Mouse (Mus musculus) embryonic stem cell, embryonic (primary cell): ENCODE results near the gene Pank1.

Experiments
- CTCF ChIA-PET, 4 experiments: fragments of 300-600 bp in 2 of 4; fragments of 350-600 bp in 2 of 4; sonication (Branson Sonifier 250); formaldehyde crosslinking; loops; one replicate each; lab custom pipeline; 2022; ENCODE audit warnings: inconsistent platforms in 2 of 4; lab: Charles Lee
- POLR2A ChIA-PET, 4 experiments: fragments of 300-600 bp in 2 of 4; fragments of 350-600 bp in 2 of 4; sonication (Branson Sonifier 250); formaldehyde crosslinking; loops; one replicate each; lab custom pipeline; 2022; ENCODE audit warnings: antibody characterized with exemption in 4 of 4, inconsistent platforms in 1 of 4; lab: Charles Lee

The Pank1 gene

DNA sequence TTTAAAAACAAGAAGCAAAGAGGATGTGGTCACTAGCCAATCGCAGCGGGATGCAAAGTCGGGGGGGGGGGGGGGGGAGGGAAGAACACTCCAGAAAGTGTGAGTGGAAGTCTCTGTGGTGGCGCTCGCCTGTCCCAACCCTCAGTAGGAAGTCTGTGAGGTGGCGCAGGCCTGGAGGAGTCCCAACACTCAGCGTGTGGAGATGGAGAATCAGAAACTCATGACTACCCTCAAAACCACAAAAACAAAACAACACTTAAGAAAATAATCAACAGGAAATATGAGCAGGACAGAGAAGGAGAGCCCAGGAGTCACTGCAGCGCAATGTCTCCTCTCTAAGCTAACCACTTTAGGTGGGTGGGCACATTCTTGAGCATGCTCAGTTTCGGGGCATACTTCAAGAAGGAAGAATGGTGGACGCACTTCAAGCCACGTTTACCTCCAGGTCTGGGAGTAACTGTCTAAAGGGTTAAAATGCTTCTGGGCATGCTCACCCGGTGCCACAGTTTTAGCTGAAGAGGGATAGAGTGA lies 32.7 kb downstream of the Pank1 start:
- POLR2A ChIA-PET: interaction anchor here in 3 of 4 experiments (0.7 to 2.9 kb wide), 8 partner anchors 11 to 76 kb away, joined by 3 to 14 read pairs (median 4); partner anchors contain the start of gene Kif20b (in 1 of the 3)
- CTCF ChIA-PET: interaction anchor here (0.8 to 1.7 kb wide), 4 partner anchors 20 to 32 kb away, joined by 3 to 6 read pairs (median 4); no protein-coding TSS in a partner anchor

DNA sequence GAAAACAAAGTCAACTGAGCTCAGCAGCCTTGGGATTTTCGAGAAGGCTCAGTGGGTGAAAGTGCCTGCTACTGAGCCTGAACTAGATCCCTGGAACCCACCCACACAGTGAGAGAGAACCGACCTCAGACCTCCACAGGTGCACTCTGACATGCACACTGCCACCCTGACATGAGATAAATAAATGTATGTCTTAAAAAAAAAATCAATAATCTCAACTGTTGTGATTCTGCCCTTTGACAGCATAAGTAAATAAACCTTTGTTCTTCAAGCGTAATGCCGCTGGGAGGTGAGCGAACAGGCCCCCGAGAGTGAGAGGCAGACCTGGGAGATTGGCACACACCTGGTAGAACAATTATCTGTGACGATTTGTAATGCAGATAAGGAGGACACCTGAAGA lies 33.2 kb downstream of the Pank1 start:
- CTCF ChIA-PET: interaction anchor here (0.6 to 1.7 kb wide), 5 partner anchors 19 to 793 kb away, joined by 3 to 6 read pairs (median 4); no protein-coding TSS in a partner anchor
- POLR2A ChIA-PET: interaction anchor here in 3 of 4 experiments (0.7 to 2.9 kb wide), 8 partner anchors 11 to 76 kb away, joined by 3 to 14 read pairs (median 4); partner anchors contain the start of genes Kif20b (in 1 of the 3) and Pank1 (in 1 of the 3)

DNA sequence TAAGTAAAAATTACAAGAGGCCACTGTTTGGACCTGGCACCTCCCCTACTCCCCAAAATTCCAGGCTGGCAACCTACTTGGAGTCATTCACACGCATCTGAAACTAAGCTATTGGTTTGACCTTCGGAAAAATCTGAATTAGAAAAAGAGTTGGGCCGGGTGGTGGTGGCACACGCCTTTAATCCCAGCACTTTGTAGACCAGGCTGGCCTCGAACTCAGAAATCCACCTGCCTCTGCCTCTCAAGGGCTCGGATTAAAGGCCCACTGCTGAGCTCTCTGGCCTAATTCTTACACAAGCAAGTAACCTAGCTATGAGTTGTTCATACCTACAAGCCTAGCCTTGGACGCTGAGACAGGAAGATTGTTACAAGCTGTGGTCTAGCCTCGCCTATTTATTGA lies 33.9 kb downstream of the Pank1 start:
- ChIA-PET POLR2A (interaction anchor here in 3 of 4 experiments (0.9 to 2.9 kb wide), 6 partner anchors 12 to 35 kb away, joined by 3 to 14 read pairs (median 4); partner anchors contain the start of gene Pank1 (in 1 of the 3)), CTCF (interaction anchor here in 3 of 4 experiments (0.6 to 1.7 kb wide), 4 partner anchors 19 to 793 kb away, joined by 3 to 6 read pairs (median 6); no protein-coding TSS in a partner anchor)

DNA sequence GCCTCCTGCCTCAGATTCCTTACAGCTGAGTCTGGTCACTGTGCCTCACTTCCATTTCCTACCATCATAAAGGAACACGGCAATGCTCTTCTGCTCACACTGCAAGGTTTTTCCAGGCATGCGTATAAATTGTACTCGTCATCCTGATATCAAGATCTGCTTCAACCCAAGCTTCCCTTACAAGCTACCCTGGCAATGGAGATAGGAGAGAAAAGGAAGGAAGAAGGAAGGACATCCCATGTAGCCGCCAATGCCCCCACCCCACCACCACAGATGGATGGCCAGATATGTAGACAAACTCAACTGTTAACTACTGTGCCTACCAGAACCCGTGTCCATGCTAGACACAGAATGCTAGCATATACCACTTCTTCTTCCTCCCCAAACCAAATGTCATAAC lies 34.5 kb downstream of the Pank1 start:
- ChIA-PET POLR2A (interaction anchor here in 3 of 4 experiments (1.1 to 2.9 kb wide), 4 partner anchors 13 to 33 kb away, joined by 3 to 14 read pairs (median 6); no protein-coding TSS in a partner anchor), CTCF (interaction anchor here in 2 of 4 experiments (1.0 to 1.7 kb wide), 2 partner anchors 18 kb away, joined by 5 to 6 read pairs; no protein-coding TSS in a partner anchor)

DNA sequence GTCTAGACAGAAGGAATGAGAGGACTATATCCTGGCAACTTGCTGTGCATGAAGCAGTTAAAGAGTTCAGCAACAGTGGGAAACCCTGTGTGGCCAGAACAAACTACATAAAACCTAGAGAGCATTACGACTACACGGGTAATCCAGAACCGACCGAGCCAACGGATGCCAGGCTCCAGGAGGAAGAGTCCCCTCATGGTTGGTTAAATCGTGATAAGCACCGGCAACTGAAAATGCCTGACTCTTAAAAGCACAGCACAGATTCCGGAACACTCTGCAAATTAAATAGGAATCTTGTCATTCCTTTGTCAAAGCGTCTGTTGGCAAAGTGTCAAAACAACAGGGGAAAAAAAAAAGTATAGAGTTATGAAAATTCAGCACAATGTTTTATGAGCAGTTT lies 35.2 kb downstream of the Pank1 start:
- ChIA-PET POLR2A (interaction anchor here (0.6 to 1.7 kb wide), 5 partner anchors 13 to 151 kb away, joined by 3 to 7 read pairs (median 4); no protein-coding TSS in a partner anchor), CTCF (no interaction called here)

DNA sequence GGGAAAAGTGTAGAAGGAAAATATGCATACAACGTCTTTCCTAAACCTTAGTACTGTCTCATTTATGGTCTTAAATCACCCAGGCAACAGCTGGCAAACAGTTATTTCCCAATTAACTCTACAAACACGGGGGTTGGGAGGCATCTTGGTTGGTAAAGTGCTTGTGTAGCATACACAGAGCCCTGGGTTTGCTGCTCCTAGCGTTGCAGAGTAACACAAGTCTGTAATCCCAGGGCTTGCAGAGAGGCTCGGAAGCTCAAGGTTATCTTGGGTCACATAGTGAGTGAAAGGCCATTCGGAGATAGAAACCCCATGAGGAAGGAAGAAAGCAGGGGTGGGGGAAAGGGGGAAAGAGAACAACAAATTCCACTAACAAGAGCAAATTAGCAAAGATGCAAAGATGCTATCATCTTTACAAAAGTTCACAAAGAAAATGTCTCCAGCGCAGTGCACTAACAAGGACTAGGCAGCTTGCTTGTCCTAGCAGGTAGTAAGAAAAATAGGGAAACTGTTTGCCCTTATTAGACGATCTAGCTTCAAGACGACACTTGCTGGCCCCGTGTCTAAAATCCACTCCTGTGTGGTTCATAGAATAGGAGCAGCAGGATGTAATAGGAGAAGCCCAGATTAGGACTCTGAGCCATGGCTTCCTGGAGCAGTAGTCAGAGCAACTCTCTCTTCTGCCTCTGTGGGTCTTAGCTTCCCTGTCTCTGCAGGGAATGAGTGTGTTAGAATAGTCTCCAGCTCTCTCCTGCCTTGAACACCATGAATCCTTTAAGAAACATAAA lies 37.3 kb downstream of the Pank1 start:
- ChIA-PET POLR2A (interaction anchor here in 3 of 4 experiments (0.5 to 1.4 kb wide), 5 partner anchors 9 to 36 kb away, joined by 3 to 4 read pairs (median 3); no protein-coding TSS in a partner anchor), CTCF (interaction anchor here in 2 of 4 experiments (0.6 to 2.7 kb wide), 2 partner anchors 16 to 231 kb away, joined by 3 to 8 read pairs; no protein-coding TSS in a partner anchor)

DNA sequence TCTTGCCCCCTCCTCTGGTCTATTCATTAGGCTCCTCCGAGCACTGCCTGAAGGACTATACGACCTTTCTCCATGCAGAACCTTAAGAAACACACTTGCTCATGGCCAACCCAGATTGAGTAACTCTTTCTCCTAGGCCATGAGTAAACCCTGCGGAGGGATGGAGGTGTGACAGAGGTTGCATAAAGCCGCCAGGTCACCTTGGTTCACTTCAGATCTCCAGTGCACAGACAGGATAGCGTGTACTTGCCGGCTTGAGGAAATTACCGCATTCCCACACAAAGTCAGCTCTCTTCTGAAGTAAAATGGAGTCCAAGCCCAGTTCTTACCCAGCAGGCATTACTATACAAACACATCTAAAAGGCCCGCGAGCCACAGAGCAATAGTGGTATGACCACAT lies 40.6 kb downstream of the Pank1 start:
- ChIA-PET CTCF (interaction anchor here in 2 of 4 experiments (1.2 to 1.7 kb wide), 2 partner anchors 12 kb away, joined by 3 to 4 read pairs; no protein-coding TSS in a partner anchor), POLR2A (interaction anchor here in 2 of 4 experiments (1.0 to 1.5 kb wide), 2 partner anchors 12 to 40 kb away, joined by 3 to 5 read pairs; no protein-coding TSS in a partner anchor)

DNA sequence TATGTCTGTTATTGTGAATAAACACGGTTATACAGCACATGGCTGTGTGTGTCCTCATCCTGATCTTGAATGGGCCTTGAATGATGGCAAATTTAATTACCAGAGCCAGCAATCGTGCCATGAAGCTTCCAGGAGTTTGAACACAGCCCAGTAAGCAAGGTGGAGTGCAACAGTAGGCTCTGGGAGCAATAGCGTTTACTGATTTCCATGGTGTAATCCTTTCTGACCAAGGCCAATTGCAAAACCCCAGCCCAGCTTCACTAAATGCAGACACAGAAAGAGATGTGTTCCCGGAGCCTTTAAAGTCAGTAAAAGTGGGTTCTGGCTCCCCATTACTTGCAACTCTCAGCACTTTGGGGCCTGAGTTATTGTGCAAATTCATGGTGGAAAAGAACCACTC lies 47.6 kb downstream of the Pank1 start:
- ChIA-PET CTCF (no interaction called here), POLR2A (interaction anchor here in 1 of 4 experiments (1.1 to 1.4 kb wide), 2 partner anchors 15 to 46 kb away, joined by 3 to 6 read pairs; no protein-coding TSS in a partner anchor)

DNA sequence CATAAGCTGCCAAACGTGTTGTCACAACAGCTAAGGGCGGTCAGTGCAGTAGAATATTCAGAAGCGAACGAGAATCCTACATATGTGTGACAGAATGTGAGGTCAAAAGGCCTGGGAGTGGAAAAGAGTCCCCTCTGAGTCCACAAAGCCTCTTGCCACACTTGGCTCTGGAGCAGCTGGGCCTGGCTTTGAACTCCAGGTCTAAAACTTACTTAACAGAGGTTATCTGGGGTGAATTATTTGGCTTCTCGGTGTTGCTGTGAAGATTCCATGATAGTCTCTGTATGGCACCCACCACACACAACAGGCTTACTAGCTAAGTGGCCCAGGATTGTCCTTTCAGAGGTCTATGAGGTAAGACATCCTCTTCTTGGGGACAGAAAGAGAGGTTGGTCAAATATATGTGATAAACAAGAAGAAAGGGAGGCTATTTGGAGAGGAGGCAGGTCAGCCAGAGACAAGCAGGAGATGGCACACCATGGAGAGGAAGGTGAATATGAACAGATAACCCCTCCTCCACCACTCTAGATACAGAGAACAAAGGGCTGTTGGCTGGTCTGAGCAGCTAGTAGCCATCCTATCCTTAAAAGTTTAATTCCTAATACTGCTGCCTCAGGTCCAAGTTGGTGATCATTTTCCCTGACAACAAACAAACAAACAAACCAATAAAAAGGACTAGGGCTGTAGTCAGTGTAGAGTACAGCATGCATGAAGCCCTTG lies 51.2 kb downstream of the Pank1 start:
- ChIA-PET CTCF (no interaction called here), POLR2A (interaction anchor here in 2 of 4 experiments (1.1 to 1.5 kb wide), 2 partner anchors 10 to 79 kb away, joined by 3 read pairs; no protein-coding TSS in a partner anchor)

DNA sequence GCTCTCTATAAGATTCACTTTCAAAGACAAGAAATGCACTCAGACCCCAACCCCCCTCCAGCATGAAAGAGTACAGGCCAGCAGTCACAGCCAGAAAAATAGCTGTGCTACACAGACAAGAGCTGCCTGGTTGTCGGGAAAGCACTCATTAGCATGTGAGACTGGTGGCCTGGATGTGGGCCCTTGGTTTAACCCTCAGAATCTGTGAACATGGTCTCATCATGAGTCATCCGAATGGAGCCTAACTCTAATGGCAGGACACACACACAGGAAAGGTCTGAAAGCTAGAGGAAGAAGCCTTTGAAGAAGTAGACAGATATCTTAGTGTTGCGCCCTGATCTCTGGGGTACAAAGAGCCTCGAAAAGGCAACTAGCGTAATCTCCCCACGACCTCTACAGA lies 51.8 kb downstream of the Pank1 start:
- ChIA-PET POLR2A (interaction anchor here in 2 of 4 experiments (1.1 to 1.5 kb wide), 2 partner anchors 9 to 80 kb away, joined by 3 read pairs; no protein-coding TSS in a partner anchor), CTCF (interaction anchor here in 1 of 4 experiments (1.2 to 1.5 kb wide), 2 partner anchors 11 to 19 kb away, joined by 3 to 4 read pairs; no protein-coding TSS in a partner anchor)

DNA sequence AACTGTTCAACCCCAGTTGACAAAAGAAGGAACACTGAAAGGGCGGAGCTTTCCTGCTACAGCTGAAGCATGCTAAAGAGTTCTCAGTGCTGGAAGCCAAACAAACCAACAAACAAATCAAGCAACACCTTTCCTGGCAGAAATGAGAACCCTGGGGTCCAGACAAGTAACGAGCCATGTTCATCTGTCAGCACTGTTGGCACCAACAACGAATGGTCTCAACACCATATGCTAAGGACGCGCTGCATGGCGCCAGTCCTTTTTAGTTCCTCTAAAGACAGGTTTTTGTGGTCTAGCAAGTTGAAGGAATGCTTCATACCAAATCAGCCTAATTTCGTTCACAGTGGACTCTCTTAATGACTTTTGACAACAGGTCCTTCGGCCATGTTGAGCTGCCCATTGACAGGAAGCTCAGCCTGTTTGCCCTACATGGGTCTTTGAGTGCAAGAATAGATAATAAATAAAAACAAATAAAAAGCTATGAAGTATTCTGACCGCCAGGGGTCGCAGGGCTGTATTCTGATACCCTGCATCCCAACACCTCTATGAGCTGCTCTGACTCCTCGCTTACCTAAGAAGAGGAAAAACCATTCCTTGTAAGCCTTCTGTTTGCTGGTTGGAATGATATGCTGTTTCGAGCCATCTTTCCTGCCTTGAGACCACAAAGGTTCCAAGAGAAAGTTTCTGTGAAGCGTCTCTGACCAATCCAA lies 53.2 kb downstream of the Pank1 start:
- ChIA-PET CTCF (interaction anchor here (0.5 to 1.7 kb wide), 20 partner anchors 10 to 154 kb away, joined by 3 to 8 read pairs (median 4); partner anchors contain the start of gene Kif20b (in 1 of the 4)), POLR2A (interaction anchor here in 2 of 4 experiments (0.6 to 1.1 kb wide), 6 partner anchors 16 to 82 kb away, joined by 3 to 6 read pairs (median 3); no protein-coding TSS in a partner anchor)

DNA sequence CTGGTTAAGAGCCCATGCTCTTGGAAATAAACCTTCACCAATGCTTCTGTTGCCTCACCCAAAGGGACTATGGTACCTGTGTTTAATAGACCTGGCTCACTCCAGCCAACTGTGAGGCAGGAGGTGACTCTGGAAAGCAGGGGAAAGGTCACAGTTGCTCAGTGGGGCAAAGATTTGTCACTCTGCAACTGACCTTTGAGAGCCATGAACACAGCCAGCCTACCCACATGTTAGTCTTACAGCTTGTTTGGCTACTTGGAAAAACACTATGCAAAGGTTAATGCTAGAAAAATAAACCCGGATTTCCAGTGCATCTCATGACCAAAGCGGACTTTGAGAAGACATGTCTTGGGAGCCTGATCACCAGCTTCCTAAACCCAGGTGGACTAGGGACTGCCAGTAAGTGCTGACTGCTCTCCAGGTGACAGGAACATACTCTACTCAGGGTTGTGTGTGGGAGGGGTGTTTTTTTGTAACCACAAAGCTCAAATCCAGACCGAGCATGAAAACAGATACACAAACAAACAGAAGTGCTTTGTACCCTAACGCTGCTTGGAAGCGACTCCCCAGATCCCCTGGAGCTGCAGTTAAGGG lies 59.6 kb downstream of the Pank1 start:
- CTCF ChIA-PET: no interaction called here
- POLR2A ChIA-PET: interaction anchor here in 1 of 4 experiments (0.7 kb wide), 1 partner anchor 303 kb away, joined by 3 read pairs; no protein-coding TSS in a partner anchor

DNA sequence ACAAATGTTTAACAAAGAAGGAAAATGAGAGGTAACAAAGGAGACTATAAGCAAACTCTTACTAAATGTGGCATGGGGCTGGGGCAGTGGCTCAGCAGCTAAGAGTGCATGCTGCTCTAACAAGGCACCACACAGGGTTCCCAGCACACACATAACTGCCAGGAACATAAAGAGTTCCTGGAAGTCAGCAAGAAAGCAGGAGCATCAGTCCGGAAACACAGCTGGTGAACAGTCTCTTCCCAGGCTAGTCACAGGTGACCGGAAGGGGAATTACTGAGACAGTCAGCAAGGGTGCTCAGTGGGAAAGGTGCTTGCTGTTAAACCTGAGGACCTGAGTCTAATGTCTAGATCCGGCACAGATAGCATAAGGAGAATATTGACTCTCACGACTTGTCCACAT lies 63.9 kb downstream of the Pank1 start:
- ChIA-PET CTCF (no interaction called here), POLR2A (no interaction called here)

DNA sequence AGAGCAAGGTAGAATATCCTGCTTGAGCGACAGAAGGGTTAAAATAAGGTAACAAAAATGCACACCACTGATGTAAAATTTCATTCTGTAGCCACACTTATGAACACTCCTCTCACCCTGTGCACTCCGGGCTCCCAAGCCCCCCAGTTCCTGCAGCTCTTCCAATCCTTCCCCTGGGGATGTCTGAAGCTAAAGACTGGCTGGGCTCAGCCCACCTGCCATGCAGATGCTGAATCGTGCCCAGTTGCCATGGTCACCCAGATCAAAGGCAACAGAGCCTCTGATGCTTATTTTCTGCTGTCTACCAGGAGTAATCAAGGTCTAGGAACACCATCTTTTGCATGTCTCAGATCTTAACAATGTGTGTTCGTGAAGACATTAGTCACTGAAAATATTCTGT lies 64.6 kb downstream of the Pank1 start:
- CTCF ChIA-PET: interaction anchor here in 1 of 4 experiments (1.4 kb wide), 1 partner anchor 12 kb away, joined by 3 read pairs; no protein-coding TSS in a partner anchor
- POLR2A ChIA-PET: interaction anchor here in 1 of 4 experiments (0.6 kb wide), 1 partner anchor 15 kb away, joined by 3 read pairs; no protein-coding TSS in a partner anchor

DNA sequence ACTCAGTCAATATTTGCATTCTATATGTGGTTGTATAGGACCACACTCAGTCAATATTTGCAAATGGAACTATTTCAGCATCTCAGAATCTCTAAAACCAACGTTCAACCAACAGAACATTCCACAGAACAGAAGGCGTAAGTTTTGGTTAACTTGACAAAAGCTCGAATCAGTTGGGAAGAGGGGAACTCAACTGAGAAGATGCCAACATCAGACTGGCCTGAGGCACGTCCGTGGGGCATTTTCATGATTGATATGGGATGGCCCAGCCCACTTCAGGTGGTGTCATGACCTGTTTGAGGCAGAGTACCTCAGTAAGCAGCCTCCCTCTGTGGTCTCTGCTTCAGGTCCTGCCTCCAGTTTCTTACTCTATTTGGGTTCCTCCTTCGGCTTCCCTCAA lies 65.3 kb downstream of the Pank1 start:
- CTCF ChIA-PET: interaction anchor here in 1 of 4 experiments (1.4 kb wide), 1 partner anchor 12 kb away, joined by 3 read pairs; no protein-coding TSS in a partner anchor
- POLR2A ChIA-PET: interaction anchor here in 1 of 4 experiments (0.6 kb wide), 1 partner anchor 14 kb away, joined by 3 read pairs; no protein-coding TSS in a partner anchor

DNA sequence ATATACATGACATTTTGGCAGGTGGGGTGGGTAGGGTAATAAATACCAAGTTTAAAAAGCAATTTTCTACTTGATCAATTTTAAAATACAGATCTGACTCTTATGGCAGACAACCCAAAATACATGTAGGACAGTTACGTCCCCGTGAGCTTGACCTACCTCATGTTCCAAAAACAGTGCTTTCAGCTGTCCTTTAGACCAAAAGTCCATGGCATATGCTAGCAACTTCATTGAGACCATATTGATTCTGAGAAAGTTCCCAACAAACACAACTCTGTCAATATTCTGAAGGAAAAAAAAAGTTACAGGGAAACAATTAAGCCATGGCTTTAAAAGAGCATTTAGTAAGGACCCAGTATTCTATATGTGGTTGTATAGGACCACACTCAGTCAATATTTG lies 65.7 kb downstream of the Pank1 start:
- ChIA-PET POLR2A (no interaction called here), CTCF (interaction anchor here in 1 of 4 experiments (1.4 kb wide), 1 partner anchor 13 kb away, joined by 3 read pairs; no protein-coding TSS in a partner anchor)
